Mouse (Mus musculus) midbrain, embryonic 13.5 days (tissue): Measurements from ENCODE around the gene 4930426L09Rik. TPM values are rescaled to one million over a fixed set of nuclear protein-coding genes. Genes with fewer than 3 reads are reported as not detected.
A peak's percentile ranks its signal among the peaks of the same experiment; 100 is the strongest.

Experiments used
- ATAC-seq: fragments of 200-750 bp; cut with Nextera tagmentation; 2 replicates; pipeline ENCODE4 v1.8.0; 2017; ENCODE audit warnings: mild to moderate bottlenecking, moderate TSS enrichment, moderate library complexity
- H3K27ac ChIP-seq: fragments of 300-500 bp; sonication (generic); 2 replicates; pipeline ENCODE4 v1.5.1; 2015; ENCODE audit warnings: inconsistent platforms, mild to moderate bottlenecking, moderate library complexity
- H3K27me3 ChIP-seq: fragments of 300-500 bp; sonication (generic); 2 replicates; pipeline ENCODE4 v1.6.1; 2015; ENCODE audit warnings: mild to moderate bottlenecking, inconsistent platforms
- H3K36me3 ChIP-seq: fragments of 300-500 bp; sonication (generic); 2 replicates; pipeline ENCODE4 v1.6.1; 2015; ENCODE audit warnings: mild to moderate bottlenecking, inconsistent platforms
- H3K4me1 ChIP-seq: fragments of 300-500 bp; sonication (generic); replicated peaks from 2 replicates; pipeline ENCODE4 v1.6.1; 2015; ENCODE audit warnings: inconsistent platforms
- H3K4me2 ChIP-seq: fragments of 300-500 bp; sonication (generic); replicated peaks from 2 replicates; pipeline ENCODE4 v1.6.1; 2015; ENCODE audit warnings: moderate library complexity, mild to moderate bottlenecking, inconsistent platforms
- H3K4me3 ChIP-seq: fragments of 300-500 bp; sonication (generic); replicated peaks from 2 replicates; pipeline ENCODE4 v1.5.1; 2015; ENCODE audit warnings: mild to moderate bottlenecking, inconsistent platforms
- H3K9ac ChIP-seq: fragments of 300-500 bp; sonication (generic); replicated peaks from 2 replicates; pipeline ENCODE4 v1.6.1; 2015; ENCODE audit warnings: mild to moderate bottlenecking, inconsistent platforms
- H3K9me3 ChIP-seq: fragments of 300-500 bp; sonication (generic); 2 replicates; pipeline ENCODE4 v1.6.1; 2016; ENCODE audit warnings: mild to moderate bottlenecking, inconsistent platforms
- WGBS: fragments of 180-500 bp; shearing (Covaris S2); methylation state at CpG from one replicate; pipeline ENCODE4 v1.1.7; 2015; 5-methylcytosine and 5-hydroxymethylcytosine counted together
- polyA plus RNA-seq: library from polyadenylated mRNA; unstranded; fragments of >200 nt; fragmentation: Nextera tagmentation; extraction: Ambion mirVana; gene quantifications from 2 replicates; pipeline ENCODE4 v1.2.1, GENCODE M21; 2015

The 4930426L09Rik gene
- polyA plus RNA-seq: 0.32 and 0.58 TPM in 2 replicates

GRCm38 (mm10) chr2:18998054-18998478 lies at the start of gene 4930426L09Rik, which contains the start of gene Pip4k2a:
4930426L09Rik (plus strand) TSS chr2:18998343.
Pip4k2a (minus strand) TSS chr2:18998126.
- H3K27me3 ChIP-seq: peaks cover 12% of the 10 kb centered on the region
- H3K9ac ChIP-seq: peak within 1 kb of the TSS; percentile 75
- H3K36me3 ChIP-seq: no peaks in the 10 kb centered on the region
- H3K4me3 ChIP-seq: peak within 1 kb of the TSS; percentile 63
- no peaks in the 10 kb centered on the region for H3K9me3 ChIP-seq
- peaks cover 22% of the 10 kb centered on the region for H3K4me1 ChIP-seq
- ATAC-seq: peak; percentile 99
- peak within 1 kb of the TSS; percentile 93 for H3K27ac ChIP-seq
- peak within 1 kb of the TSS; percentile 96 for H3K4me2 ChIP-seq
- under 1% methylated on average over 66 of the region's 66 CpGs for WGBS

DNA sequence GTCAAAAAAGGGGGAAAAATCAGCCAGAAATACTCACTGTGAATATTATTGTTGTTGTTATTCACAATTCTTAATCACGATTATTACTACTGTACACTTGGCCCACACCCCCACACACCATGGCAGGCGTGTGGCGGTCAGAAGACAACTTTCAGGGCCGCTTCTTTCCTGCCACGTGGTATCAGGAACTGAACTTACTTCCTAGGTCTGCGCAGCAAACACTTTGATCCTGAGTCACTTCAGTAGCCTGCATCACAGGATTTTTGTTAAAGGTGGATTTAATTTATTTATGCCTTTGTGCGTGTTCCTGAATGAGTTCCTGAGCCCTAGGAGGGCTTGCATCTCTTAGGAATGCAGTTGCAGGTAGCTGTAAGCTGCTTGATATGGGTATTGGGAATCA lies 49.4 kb upstream of the 4930426L09Rik start:
- Histone ChIP-seq H3K36me3 (no peaks in the 10 kb centered on the region), H3K27ac (no peak overlapping the region), H3K9ac (no peak overlapping the region), H3K4me3 (no peak overlapping the region), H3K4me1 (no peaks in the 10 kb centered on the region), H3K9me3 (no peaks in the 10 kb centered on the region), H3K27me3 (no peaks in the 10 kb centered on the region), H3K4me2 (no peak overlapping the region)
- no peak for ATAC-seq
- 89% methylated on average over 7 of the region's 7 CpGs for WGBS

DNA sequence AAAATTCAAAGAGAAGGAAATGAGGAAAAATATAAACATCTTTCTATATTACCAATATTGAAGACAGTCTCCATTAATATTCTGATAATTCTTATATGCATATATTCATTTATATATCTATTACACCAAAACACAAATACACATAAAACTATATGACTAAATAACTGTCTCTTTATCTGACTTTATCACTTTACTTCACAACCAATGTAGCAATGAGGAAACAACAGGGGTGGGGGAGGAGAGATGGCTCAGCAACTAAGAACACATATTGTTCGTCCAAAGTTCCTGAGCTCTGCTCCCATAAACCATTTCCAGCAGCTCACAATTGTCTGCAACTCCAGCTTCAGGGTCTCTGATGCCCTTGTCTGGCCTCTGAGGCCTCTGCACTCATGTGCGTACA lies 47.4 kb upstream of the 4930426L09Rik start:
- ATAC-seq: no peak
- Histone ChIP-seq H3K4me1 (peaks cover 14% of the 10 kb centered on the region), H3K9me3 (no peaks in the 10 kb centered on the region), H3K9ac (no peak overlapping the region), H3K27me3 (no peaks in the 10 kb centered on the region), H3K36me3 (no peaks in the 10 kb centered on the region), H3K4me3 (no peak overlapping the region), H3K27ac (no peak overlapping the region), H3K4me2 (no peak overlapping the region)
- 80% methylated on average over 2 of the region's 2 CpGs for WGBS

DNA sequence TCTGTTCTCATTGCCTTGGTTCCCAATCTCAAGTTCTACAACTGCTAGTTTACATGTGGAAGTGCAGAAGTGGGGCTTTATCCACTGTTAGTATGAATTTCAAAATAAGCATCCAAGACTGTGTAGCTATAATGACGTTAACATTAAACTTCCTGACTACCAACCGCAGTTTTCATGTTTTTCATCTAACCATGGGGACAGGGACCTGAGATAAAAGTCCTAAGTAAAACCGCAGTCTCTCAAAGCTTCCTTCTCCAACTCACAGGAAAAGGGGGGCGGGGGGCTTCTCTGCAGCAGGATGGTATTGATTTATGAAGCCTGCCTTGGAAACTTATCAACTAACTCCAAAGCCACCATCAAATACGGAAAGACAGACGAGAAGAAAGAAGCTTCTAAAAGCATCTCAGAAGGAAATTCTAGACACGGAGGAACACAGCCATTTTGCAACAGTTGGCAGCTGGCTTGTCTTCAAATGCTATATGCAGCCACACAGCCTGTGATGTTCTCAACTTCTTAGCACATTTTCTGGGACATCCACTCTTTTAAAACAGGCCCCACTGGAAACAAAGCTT lies 46.0 kb upstream of the 4930426L09Rik start:
- no peak for ATAC-seq
- Histone ChIP-seq H3K4me1 (peaks cover 17% of the 10 kb centered on the region), H3K4me2 (no peak overlapping the region), H3K4me3 (no peak overlapping the region), H3K9me3 (no peaks in the 10 kb centered on the region), H3K9ac (no peak overlapping the region), H3K27me3 (no peaks in the 10 kb centered on the region), H3K36me3 (no peaks in the 10 kb centered on the region), H3K27ac (no peak overlapping the region)
- WGBS: 84% methylated on average over 7 of the region's 7 CpGs

DNA sequence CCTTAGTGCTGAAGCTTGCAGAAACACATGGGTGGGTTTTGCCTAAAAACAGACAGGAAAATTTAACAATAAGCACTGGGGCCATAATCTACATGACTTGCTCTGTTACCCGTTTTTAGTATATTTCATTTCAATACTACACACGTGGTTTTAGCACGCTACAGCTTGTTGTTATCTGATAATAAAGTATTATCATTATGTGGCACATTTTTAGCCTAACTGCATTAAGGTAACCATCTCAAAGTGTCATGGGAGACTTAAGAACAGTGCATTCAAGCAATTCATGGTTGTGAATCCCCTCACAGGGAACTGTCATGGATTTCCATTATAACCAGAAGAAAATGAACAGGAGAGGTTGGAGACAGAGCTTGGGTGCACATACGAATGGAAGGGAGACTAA lies 43.7 kb upstream of the 4930426L09Rik start:
- H3K36me3 ChIP-seq: no peaks in the 10 kb centered on the region
- ATAC-seq: no peak
- no peak overlapping the region for H3K4me2 ChIP-seq
- no peak overlapping the region for H3K9ac ChIP-seq
- H3K27me3 ChIP-seq: no peaks in the 10 kb centered on the region
- H3K9me3 ChIP-seq: no peaks in the 10 kb centered on the region
- no peak overlapping the region for H3K27ac ChIP-seq
- H3K4me1 ChIP-seq: peaks cover 17% of the 10 kb centered on the region
- WGBS: 72% methylated on average over 4 of the region's 4 CpGs
- no peak overlapping the region for H3K4me3 ChIP-seq

GRCm38 (mm10) chr2:18955022-18955421 lies 43.1 kb upstream of the 4930426L09Rik start:
- H3K4me2 ChIP-seq: no peak overlapping the region
- H3K27ac ChIP-seq: no peak overlapping the region
- no peaks in the 10 kb centered on the region for H3K9me3 ChIP-seq
- peak; percentile 81; the same call in 1 of the 2 replicates for ATAC-seq
- 21% methylated on average over 4 of the region's 4 CpGs for WGBS
- peaks cover 17% of the 10 kb centered on the region for H3K4me1 ChIP-seq
- no peak overlapping the region for H3K9ac ChIP-seq
- H3K27me3 ChIP-seq: no peaks in the 10 kb centered on the region
- no peak overlapping the region for H3K4me3 ChIP-seq
- no peaks in the 10 kb centered on the region for H3K36me3 ChIP-seq

DNA sequence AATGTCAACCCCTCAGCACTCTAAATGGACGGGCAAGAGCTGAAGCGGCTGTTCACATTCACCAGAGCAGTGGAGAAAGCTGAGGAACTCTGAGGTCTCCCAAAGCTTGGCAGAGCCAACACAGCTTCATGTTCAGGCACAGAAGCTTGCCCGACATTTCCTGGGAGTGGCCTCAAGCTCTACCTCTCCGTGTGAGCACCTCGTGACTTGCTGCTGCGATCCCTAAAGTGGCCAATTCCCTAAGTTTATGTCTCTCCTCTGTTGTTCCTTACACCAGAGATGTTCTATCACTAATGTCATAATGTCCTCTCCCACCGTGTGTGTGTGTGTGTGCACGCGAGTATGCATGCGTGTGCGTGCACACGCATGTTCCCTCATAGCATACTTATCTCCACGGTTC lies 42.5 kb upstream of the 4930426L09Rik start:
- no peaks in the 10 kb centered on the region for H3K27me3 ChIP-seq
- H3K36me3 ChIP-seq: no peaks in the 10 kb centered on the region
- H3K4me1 ChIP-seq: peaks cover 21% of the 10 kb centered on the region
- no peak overlapping the region for H3K4me3 ChIP-seq
- no peak for ATAC-seq
- no peak overlapping the region for H3K27ac ChIP-seq
- no peak overlapping the region for H3K9ac ChIP-seq
- H3K9me3 ChIP-seq: no peaks in the 10 kb centered on the region
- no peak overlapping the region for H3K4me2 ChIP-seq
- WGBS: 94% methylated on average over 13 of the region's 13 CpGs

- H3K4me2 ChIP-seq: no peak overlapping the region
- 77% methylated on average over 3 of the region's 3 CpGs for WGBS
- no peaks in the 10 kb centered on the region for H3K9me3 ChIP-seq
- peaks cover 22% of the 10 kb centered on the region for H3K4me1 ChIP-seq
- H3K27me3 ChIP-seq: no peaks in the 10 kb centered on the region
- no peak overlapping the region for H3K9ac ChIP-seq
- no peak overlapping the region for H3K27ac ChIP-seq
- H3K36me3 ChIP-seq: no peaks in the 10 kb centered on the region
- no peak for ATAC-seq
- no peak overlapping the region for H3K4me3 ChIP-seq
These were observed 41.7 kb upstream of the 4930426L09Rik start for GRCm38 (mm10) chr2:18956424-18956823.

DNA sequence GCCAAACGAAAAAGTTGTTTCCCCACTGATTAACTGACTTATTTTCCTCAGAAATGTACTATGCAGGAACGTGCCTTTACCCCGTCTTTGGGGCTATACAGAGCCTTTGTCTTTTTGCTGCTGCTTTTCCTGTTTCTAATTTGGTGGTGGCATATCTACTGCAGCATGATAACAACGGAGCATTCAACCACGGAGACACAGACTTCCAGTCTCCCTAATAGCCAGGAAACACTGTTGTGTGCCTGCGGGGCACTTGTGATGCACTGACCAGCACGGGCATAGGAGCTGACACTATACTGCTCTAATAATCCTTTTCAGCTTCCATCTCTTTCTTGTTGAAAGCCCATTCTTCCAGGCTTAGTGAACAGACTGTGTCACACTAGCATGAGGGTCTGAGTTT lies 41.2 kb upstream of the 4930426L09Rik start:
- H3K27me3 ChIP-seq: no peaks in the 10 kb centered on the region
- H3K4me1 ChIP-seq: peaks cover 22% of the 10 kb centered on the region
- H3K27ac ChIP-seq: no peak overlapping the region
- no peak overlapping the region for H3K4me3 ChIP-seq
- no peaks in the 10 kb centered on the region for H3K36me3 ChIP-seq
- no peaks in the 10 kb centered on the region for H3K9me3 ChIP-seq
- H3K9ac ChIP-seq: no peak overlapping the region
- 52% methylated on average over 7 of the region's 7 CpGs for WGBS
- ATAC-seq: no peak
- H3K4me2 ChIP-seq: no peak overlapping the region

GRCm38 (mm10) chr2:18957459-18957858 lies 40.7 kb upstream of the 4930426L09Rik start:
- Histone ChIP-seq H3K4me3 (no peak overlapping the region), H3K4me1 (peaks cover 22% of the 10 kb centered on the region), H3K9ac (no peak overlapping the region), H3K27ac (no peak overlapping the region), H3K36me3 (no peaks in the 10 kb centered on the region), H3K27me3 (no peaks in the 10 kb centered on the region), H3K9me3 (no peaks in the 10 kb centered on the region), H3K4me2 (no peak overlapping the region)
- WGBS: 96% methylated on average over 7 of the region's 7 CpGs
- ATAC-seq: no peak

GRCm38 (mm10) chr2:18958044-18958443 lies 40.1 kb upstream of the 4930426L09Rik start:
- Histone ChIP-seq H3K4me1 (peaks cover 22% of the 10 kb centered on the region), H3K36me3 (no peaks in the 10 kb centered on the region), H3K27me3 (no peaks in the 10 kb centered on the region), H3K4me3 (no peak overlapping the region), H3K9ac (no peak overlapping the region), H3K27ac (no peak overlapping the region; the same call in 1 of the 2 replicates), H3K9me3 (no peaks in the 10 kb centered on the region), H3K4me2 (no peak overlapping the region)
- no peak for ATAC-seq
- 82% methylated on average over 9 of the region's 9 CpGs for WGBS

GRCm38 (mm10) chr2:18958501-18958900 lies 39.6 kb upstream of the 4930426L09Rik start:
- H3K36me3 ChIP-seq: no peaks in the 10 kb centered on the region
- H3K4me1 ChIP-seq: peaks cover 22% of the 10 kb centered on the region
- H3K27me3 ChIP-seq: no peaks in the 10 kb centered on the region
- 95% methylated on average over 5 of the region's 5 CpGs for WGBS
- H3K9me3 ChIP-seq: no peaks in the 10 kb centered on the region
- H3K27ac ChIP-seq: no peak overlapping the region
- no peak for ATAC-seq
- no peak overlapping the region for H3K4me3 ChIP-seq
- H3K4me2 ChIP-seq: no peak overlapping the region
- H3K9ac ChIP-seq: no peak overlapping the region

GRCm38 (mm10) chr2:18959008-18959407 lies 39.1 kb upstream of the 4930426L09Rik start:
- WGBS: 93% methylated on average over 6 of the region's 6 CpGs
- no peak overlapping the region for H3K9ac ChIP-seq
- H3K27me3 ChIP-seq: no peaks in the 10 kb centered on the region
- H3K4me1 ChIP-seq: peaks cover 22% of the 10 kb centered on the region
- H3K4me2 ChIP-seq: no peak overlapping the region
- ATAC-seq: no peak
- no peaks in the 10 kb centered on the region for H3K36me3 ChIP-seq
- no peak overlapping the region for H3K4me3 ChIP-seq
- no peaks in the 10 kb centered on the region for H3K9me3 ChIP-seq
- H3K27ac ChIP-seq: no peak overlapping the region
